Mouse (Mus musculus) C2C12 (cell line): ENCODE results near the gene Bms1.

Experiments
- CEBPB ChIP-seq: IDR thresholded peaks from one replicate; pipeline ENCODE4 v1.6.1; 2011; ENCODE audit warnings: low read depth, mild to moderate bottlenecking, control low read depth, moderate library complexity
- CTCF ChIP-seq: IDR thresholded peaks from one replicate; pipeline ENCODE4 v1.5.1; 2011; ENCODE audit not compliant: control insufficient read depth, insufficient read depth, insufficient read length
- MAX ChIP-seq: IDR thresholded peaks from one replicate; pipeline ENCODE4 v1.6.1; 2011; ENCODE audit warnings: mild to moderate bottlenecking, control low read depth
- MYOD1 ChIP-seq: IDR thresholded peaks from one replicate; pipeline ENCODE4 v1.6.1; 2011; ENCODE audit warnings: low read depth; ENCODE audit not compliant: control insufficient read depth, insufficient read length
- MYOG ChIP-seq: IDR thresholded peaks from one replicate; pipeline ENCODE4 v1.6.1; 2011; ENCODE audit not compliant: control insufficient read depth, insufficient read length; ENCODE audit errors: extremely low read depth
- USF1 ChIP-seq: IDR thresholded peaks from one replicate; pipeline ENCODE4 v1.6.1; 2011; ENCODE audit warnings: low read depth, mild to moderate bottlenecking, control low read depth, moderate library complexity

GRCm38 (mm10) chr6:118333861-118334260 is 85.4 kb downstream of the Bms1 start:
- no peak for TF ChIP-seq CTCF
- TF ChIP-seq MYOG: no peak
- no peak for TF ChIP-seq MAX
- TF ChIP-seq CEBPB: no peak
- TF ChIP-seq MYOD1: no peak
- TF ChIP-seq USF1: no peak
